Mouse (Mus musculus) heart, embryonic 11.5 days (tissue): ENCODE measurements around the gene Ywhag. TPM values are rescaled to one million over a fixed set of nuclear protein-coding genes. Genes with fewer than 3 reads are reported as not detected.

Experiments used
- ATAC-seq: fragments of 200-750 bp; cut with Nextera tagmentation; replicated peaks from 2 replicates; pipeline ENCODE4 v1.8.0; 2017; ENCODE audit warnings: moderate library complexity; ENCODE audit not compliant: insufficient number of reproducible peaks, low FRiP score, low TSS enrichment
- H3K27ac ChIP-seq: fragments of 300-500 bp; sonication (generic); 2 replicates; pipeline ENCODE4 v1.5.1; 2014; ENCODE audit warnings: mild to moderate bottlenecking, low read depth, low read length
- H3K27me3 ChIP-seq: fragments of 300-500 bp; sonication (generic); 2 replicates; pipeline ENCODE4 v1.6.1; 2014; ENCODE audit warnings: mild to moderate bottlenecking, low read length, mixed read lengths; ENCODE audit not compliant: control insufficient read depth, insufficient read depth
- H3K36me3 ChIP-seq: fragments of 300-500 bp; sonication (generic); 2 replicates; pipeline ENCODE4 v1.6.1; 2014; ENCODE audit warnings: mild to moderate bottlenecking, low read length, moderate library complexity, mixed read lengths; ENCODE audit not compliant: control insufficient read depth, insufficient read depth
- H3K4me1 ChIP-seq: fragments of 300-500 bp; sonication (generic); 2 replicates; pipeline ENCODE4 v1.6.1; 2014; ENCODE audit warnings: low read length; ENCODE audit not compliant: control insufficient read depth, insufficient read depth
- H3K4me2 ChIP-seq: fragments of 300-500 bp; sonication (generic); 2 replicates; pipeline ENCODE4 v1.6.1; 2014; ENCODE audit warnings: mild to moderate bottlenecking, moderate library complexity
- H3K4me3 ChIP-seq: fragments of 300-500 bp; sonication (generic); 2 replicates; pipeline ENCODE4 v1.5.1; 2014; ENCODE audit warnings: low read depth, low read length
- H3K9ac ChIP-seq: fragments of 300-500 bp; sonication (generic); 2 replicates; pipeline ENCODE4 v1.6.1; 2014; ENCODE audit warnings: mild to moderate bottlenecking, low read depth, low read length, moderate library complexity
- H3K9me3 ChIP-seq: fragments of 300-500 bp; sonication (generic); replicated peaks from 2 replicates; pipeline ENCODE4 v1.6.1; 2016; ENCODE audit warnings: low read length; ENCODE audit not compliant: control insufficient read depth
- WGBS: fragments of 180-500 bp; shearing (Covaris S2); extraction: QIAGEN DNeasy Blood & Tissue Kit; methylation state at CpG from one replicate; pipeline ENCODE4 v1.1.7; 2014; ENCODE audit not compliant: insufficient replicate concordance; 5-methylcytosine and 5-hydroxymethylcytosine counted together
- polyA plus RNA-seq: library from polyadenylated mRNA; unstranded; fragments of >200 nt; fragmentation: Nextera tagmentation; extraction: Ambion mirVana; gene quantifications from 2 replicates; pipeline ENCODE4 v1.2.1, GENCODE M21; 2014

The Ywhag gene
- polyA plus RNA-seq, 1 experiment from 2014 or later: 103 TPM

DNA sequence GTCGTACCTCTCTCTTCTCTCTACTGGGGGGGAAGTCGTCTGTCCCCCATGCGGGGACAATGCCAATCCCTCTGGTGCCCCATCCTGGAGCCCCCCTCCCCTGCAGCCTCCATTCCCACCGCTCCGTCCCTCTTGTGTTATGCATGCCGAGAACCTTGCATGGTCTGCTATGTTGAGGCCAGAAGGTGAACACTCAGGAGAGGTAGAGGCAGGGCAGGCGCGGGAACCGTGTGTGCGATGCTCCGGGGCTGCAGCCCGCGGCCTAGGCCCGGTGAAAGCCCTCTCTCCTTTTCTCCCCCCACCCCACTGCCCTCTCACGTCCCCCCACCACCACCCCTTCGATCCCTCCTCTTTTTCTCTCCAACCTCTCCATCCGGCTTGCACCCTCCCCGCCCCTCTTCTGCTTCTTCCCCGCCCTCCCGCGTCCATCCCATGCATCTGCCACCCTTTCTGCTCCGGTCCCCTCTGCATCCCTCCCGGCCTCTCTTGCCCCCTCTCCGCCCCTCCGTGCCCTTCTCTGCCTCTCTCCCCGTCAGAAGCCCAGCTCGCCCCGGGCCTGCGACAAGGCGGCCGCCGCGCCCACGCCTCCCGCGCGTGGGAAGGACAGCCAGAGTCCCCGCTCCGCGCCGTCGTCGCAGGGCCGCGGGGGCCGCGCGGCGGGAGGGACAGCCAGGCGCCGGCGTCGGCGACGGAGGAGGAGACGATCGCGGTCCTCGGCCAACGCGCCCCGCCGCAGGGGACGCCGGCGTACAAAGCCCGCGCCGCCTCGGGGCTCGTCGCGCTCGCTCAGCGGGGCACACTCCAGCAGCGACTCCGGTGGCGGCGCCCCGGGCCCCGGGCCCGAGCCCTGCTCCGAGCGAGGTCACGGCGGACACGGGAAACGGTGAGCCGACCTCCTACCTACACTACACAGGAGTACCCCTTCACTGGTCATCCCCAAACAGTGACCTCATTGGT, 66.5 kb downstream of the Ywhag start:
- Histone ChIP-seq H3K27ac (no peak overlapping the region), H3K27me3 (peaks cover 67% of the 10 kb centered on the region), H3K4me1 (peaks cover 5% of the 10 kb centered on the region; the same call in 1 of the 2 replicates), H3K9ac (peak overlapping the region; percentile 43; the same call in 1 of the 2 replicates), H3K4me2 (peak overlapping the region; percentile 86), H3K4me3 (peak overlapping the region; percentile 49), H3K36me3 (no peaks in the 10 kb centered on the region), H3K9me3 (no peaks in the 10 kb centered on the region)
- no peak for ATAC-seq
- WGBS: 2% methylated on average over 74 of the region's 89 CpGs

GRCm38 (mm10) chr5:135866662-135867061, 67.8 kb downstream of the Ywhag start:
- peaks cover 75% of the 10 kb centered on the region for H3K27me3 ChIP-seq
- no peak overlapping the region for H3K4me2 ChIP-seq
- peaks cover 5% of the 10 kb centered on the region; the same call in 1 of the 2 replicates for H3K4me1 ChIP-seq
- H3K36me3 ChIP-seq: no peaks in the 10 kb centered on the region
- ATAC-seq: no peak
- no peaks in the 10 kb centered on the region for H3K9me3 ChIP-seq
- no peak overlapping the region for H3K27ac ChIP-seq
- no peak overlapping the region for H3K9ac ChIP-seq
- 30% methylated on average over 8 of the region's 8 CpGs for WGBS
- H3K4me3 ChIP-seq: no peak overlapping the region

Other genes starting within 250 kb of the Ywhag start
- gene Tmem120a, start 190.2 kb downstream of the Ywhag start, polyA plus RNA-seq: 31.3 and 34.7 TPM in 2 replicates
- 0.28 and 0.42 TPM in 2 replicates for gene Styxl1, start 156.2 kb downstream of the Ywhag start, polyA plus RNA-seq
- gene Mdh2, start 156.1 kb downstream of the Ywhag start, polyA plus RNA-seq: 955 and 984 TPM in 2 replicates
- gene Srrm3, start 127.7 kb downstream of the Ywhag start, polyA plus RNA-seq: 0.21 TPM in 1 of 2 replicates, not detected in the other
- 815 and 827 TPM in 2 replicates for gene Hspb1, start 46.7 kb downstream of the Ywhag start, polyA plus RNA-seq
- gene Ssc4d, start 39.9 kb upstream of the Ywhag start, polyA plus RNA-seq: 0.93 and 2.3 TPM in 2 replicates
- gene Zp3, start 45.5 kb upstream of the Ywhag start, polyA plus RNA-seq: 0.16 TPM in 1 of 2 replicates, not detected in the other
- gene Dtx2, start 60.2 kb upstream of the Ywhag start, polyA plus RNA-seq: 24.7 and 27.2 TPM in 2 replicates
- 68.7 and 69.3 TPM in 2 replicates for gene Upk3b, start 103.9 kb upstream of the Ywhag start, polyA plus RNA-seq
- 0.37 TPM in 1 of 2 replicates, not detected in the other for gene Upk3bl, start 119.9 kb upstream of the Ywhag start, polyA plus RNA-seq
- gene Rasa4, start 149.3 kb upstream of the Ywhag start, polyA plus RNA-seq: 0.39 and 0.96 TPM in 2 replicates
- gene Polr2j, start 182.0 kb upstream of the Ywhag start, polyA plus RNA-seq: 164 and 178 TPM in 2 replicates
- 21.7 and 22.6 TPM in 2 replicates for gene Lrwd1, start 201.5 kb upstream of the Ywhag start, polyA plus RNA-seq
- 15.8 and 16.7 TPM in 2 replicates for gene Alkbh4, start 201.5 kb upstream of the Ywhag start, polyA plus RNA-seq
- gene Orai2, start 236.1 kb upstream of the Ywhag start, polyA plus RNA-seq: 2.5 and 2.7 TPM in 2 replicates